Mouse (Mus musculus) urinary bladder, postnatal 14 days (tissue): ENCODE results near the gene Olfr994.

ENCODE experiments used
- DNase-seq: peaks from one replicate; pipeline ENCODE4 v3.0.0; 2021; ENCODE audit warnings: low spot score

Gene Olfr994

GRCm38 (mm10) chr2:85436351-85436750 is at the start of gene Olfr994:
TSS of gene Olfr994 (minus strand) at chr2:85436451.
- no peak for DNase-seq

- DNase-seq: no peak
Observed at GRCm38 (mm10) chr2:85466801-85467325, 30.6 kb upstream of the Olfr994 start.

GRCm38 (mm10) chr2:85443539-85443938 is 7.3 kb upstream of the Olfr994 start, which contains the start of gene Olfr995:
TSS of gene Olfr995 (minus strand) at chr2:85443639.
- no peak for DNase-seq

GRCm38 (mm10) chr2:85442546-85442945 is 6.3 kb upstream of the Olfr994 start:
- no peak for DNase-seq

GRCm38 (mm10) chr2:85425893-85426292 is 10.4 kb downstream of the Olfr994 start:
- DNase-seq: no peak

GRCm38 (mm10) chr2:85414777-85415176 is 21.5 kb downstream of the Olfr994 start, which contains the start of gene Olfr993:
TSS of gene Olfr993 (minus strand) at chr2:85414877.
- no peak for DNase-seq

GRCm38 (mm10) chr2:85409369-85409768 is 26.9 kb downstream of the Olfr994 start, which contains the start of gene Olfr992:
TSS of gene Olfr992 (minus strand) at chr2:85409469.
- DNase-seq: no peak
